Mouse (Mus musculus): ENCODE data around the gene Mydgf.

DNA sequence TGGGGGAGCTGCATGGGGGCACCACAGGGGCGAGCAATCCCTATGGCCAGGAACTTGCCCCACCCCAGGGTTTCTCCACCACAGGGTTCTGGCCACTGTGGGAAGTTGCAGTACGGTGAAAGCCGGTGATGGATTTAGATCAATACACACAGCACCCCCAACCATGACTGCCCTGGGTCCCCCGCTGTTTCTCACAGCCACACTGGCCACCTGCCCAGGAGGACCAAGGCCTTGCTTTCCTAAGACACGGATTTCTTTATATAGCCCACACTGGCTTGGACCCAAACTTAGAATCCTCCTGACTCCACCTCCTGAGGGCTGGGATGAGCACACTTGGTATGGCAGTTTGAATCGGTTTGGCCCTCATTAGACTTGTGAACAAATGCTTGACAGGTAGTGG lies 7.5 kb upstream of the Mydgf start:
- TF ChIP-seq CTCF (IDR thresholded peaks at IDR 0.05) (no peak), POLR2A (IDR thresholded peaks at IDR 0.05; ENCODE audit: insufficient read depth, low read depth, low read length) (no peak)

Measured in heart, adult 2 months (tissue).